Mouse (Mus musculus) stomach, adult 2 months (tissue): ENCODE results near the gene Uqcrfs1. TPM values are rescaled to one million over a fixed set of nuclear protein-coding genes. Genes with fewer than 3 reads are reported as not detected.

Experiments used
- polyA plus RNA-seq: library from polyadenylated mRNA; depleted of rRNA; stranded (reverse); fragments of >200 nt; gene quantifications from 2 replicates; pipeline ENCODE4 v1.2.3, GENCODE M21; 2012; rRNA removed

Gene Uqcrfs1
- 216 and 445 TPM in 2 replicates for polyA plus RNA-seq

DNA sequence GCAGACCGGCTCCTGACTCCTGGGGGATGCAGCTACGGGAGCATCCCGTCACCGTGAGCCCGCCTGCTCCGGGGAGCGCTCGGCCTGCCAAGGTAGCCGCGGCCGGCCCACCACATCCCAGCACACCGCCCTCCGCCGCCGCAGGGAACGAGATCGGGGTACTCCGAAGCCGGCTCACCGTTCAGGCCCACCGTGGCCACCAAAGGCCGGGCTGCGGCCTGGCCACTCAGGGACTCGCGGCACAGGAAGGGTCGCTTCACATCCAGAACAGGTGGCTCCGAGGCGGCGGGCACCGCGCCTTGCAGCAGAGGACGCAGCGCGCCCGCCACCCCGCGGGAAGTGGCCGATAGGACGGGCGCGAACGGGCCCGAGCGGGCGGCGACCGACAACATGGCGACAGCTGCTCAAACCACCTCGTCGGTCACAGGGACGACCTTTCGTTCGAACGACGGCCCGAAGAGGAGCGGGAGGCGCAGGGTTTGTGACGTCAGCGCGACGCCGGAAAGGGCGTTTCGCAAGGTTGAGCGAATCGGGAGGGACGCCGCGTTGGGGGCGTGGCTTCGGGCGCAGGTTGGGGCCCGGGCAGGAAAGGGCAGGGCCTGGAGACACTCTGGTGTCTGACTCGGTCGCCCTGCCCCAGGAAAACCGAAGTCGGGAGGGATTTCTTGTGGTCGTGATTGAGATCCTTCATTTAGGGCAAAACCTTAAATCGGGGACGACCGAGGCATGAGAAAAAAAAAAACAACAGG is at the start of gene Uqcrfs1:
TSS of gene Uqcrfs1 (minus strand) at position 507 of the 749 bp plus-strand sequence.

Other genes with a start within 250 kb of the Uqcrfs1 start
- gene Agtr1a, start 208.9 kb downstream of the Uqcrfs1 start, polyA plus RNA-seq, result 1.00 and 1.4 TPM in 2 replicates
- 3.5 and 3.6 TPM in 2 replicates for gene Dusp22, start 114.6 kb upstream of the Uqcrfs1 start, polyA plus RNA-seq
- 0.17 and 0.36 TPM in 2 replicates for gene Irf4, start 203.9 kb upstream of the Uqcrfs1 start, polyA plus RNA-seq